Mouse (Mus musculus) thymus, postnatal 36 days (tissue): Measurements from ENCODE around the gene Rgl1.

Experiments used
- DNase-seq, 2 experiments: peaks; one replicate each; pipeline ENCODE4 v3.0.0; 2022; ENCODE audit warnings: mixed read lengths in 2 of 2

Rgl1 gene

GRCm38 (mm10) chr1:152540304-152540887, 225.8 kb downstream of the Rgl1 start:
- no peak for DNase-seq

GRCm38 (mm10) chr1:152538817-152539216, 227.3 kb downstream of the Rgl1 start:
- DNase-seq = no peak

GRCm38 (mm10) chr1:152537186-152537585, 229.0 kb downstream of the Rgl1 start:
- no peak for DNase-seq

- DNase-seq = no peak
Measured at GRCm38 (mm10) chr1:152536416-152537018, 229.6 kb downstream of the Rgl1 start.

GRCm38 (mm10) chr1:152534531-152534930, 231.6 kb downstream of the Rgl1 start:
- DNase-seq = no peak

- no peak for DNase-seq
Measured at GRCm38 (mm10) chr1:152531498-152531897, 234.7 kb downstream of the Rgl1 start.

- DNase-seq = no peak
Measured at GRCm38 (mm10) chr1:152528778-152529177, 237.4 kb downstream of the Rgl1 start.

- no peak for DNase-seq
Measured at GRCm38 (mm10) chr1:152528214-152528613, 237.9 kb downstream of the Rgl1 start.

GRCm38 (mm10) chr1:152526154-152526553, 240.0 kb downstream of the Rgl1 start:
- DNase-seq = no peak

GRCm38 (mm10) chr1:152524987-152525648, 241.0 kb downstream of the Rgl1 start:
- peak; percentile 55 to 56 for DNase-seq

GRCm38 (mm10) chr1:152524098-152524892, 241.9 kb downstream of the Rgl1 start:
- DNase-seq = no peak

GRCm38 (mm10) chr1:152523292-152523691, 242.9 kb downstream of the Rgl1 start:
- DNase-seq = no peak

GRCm38 (mm10) chr1:152522226-152522625, 243.9 kb downstream of the Rgl1 start:
- DNase-seq = no peak

GRCm38 (mm10) chr1:152520798-152521575, 245.2 kb downstream of the Rgl1 start:
- peak; percentile 56 to 61 for DNase-seq

- no peak for DNase-seq
Measured at GRCm38 (mm10) chr1:152518971-152519370, 247.2 kb downstream of the Rgl1 start.

- no peak for DNase-seq
Measured at GRCm38 (mm10) chr1:152517057-152517570, 249.0 kb downstream of the Rgl1 start.

GRCm38 (mm10) chr1:152514256-152514655, 251.9 kb downstream of the Rgl1 start:
- no peak for DNase-seq

- DNase-seq = no peak
Measured at GRCm38 (mm10) chr1:152511237-152511636, 254.9 kb downstream of the Rgl1 start.

GRCm38 (mm10) chr1:152508481-152509220, 257.5 kb downstream of the Rgl1 start:
- DNase-seq = no peak

- DNase-seq = no peak
Measured at GRCm38 (mm10) chr1:152506726-152507125, 259.4 kb downstream of the Rgl1 start.

GRCm38 (mm10) chr1:152506175-152506574, 260.0 kb downstream of the Rgl1 start:
- DNase-seq = no peak

- DNase-seq = no peak
Measured at GRCm38 (mm10) chr1:152499802-152500201, 266.3 kb downstream of the Rgl1 start.
